Mouse (Mus musculus) monocyte, adult 2 months (primary cell): ENCODE results near the gene Msl1.

Experiments used
- DNase-seq, 2 experiments: peaks; one replicate each; pipeline ENCODE4 v3.0.0; 2022; ENCODE audit warnings: low spot score in 2 of 2, low read depth in 1 of 2

Msl1 gene

DNA sequence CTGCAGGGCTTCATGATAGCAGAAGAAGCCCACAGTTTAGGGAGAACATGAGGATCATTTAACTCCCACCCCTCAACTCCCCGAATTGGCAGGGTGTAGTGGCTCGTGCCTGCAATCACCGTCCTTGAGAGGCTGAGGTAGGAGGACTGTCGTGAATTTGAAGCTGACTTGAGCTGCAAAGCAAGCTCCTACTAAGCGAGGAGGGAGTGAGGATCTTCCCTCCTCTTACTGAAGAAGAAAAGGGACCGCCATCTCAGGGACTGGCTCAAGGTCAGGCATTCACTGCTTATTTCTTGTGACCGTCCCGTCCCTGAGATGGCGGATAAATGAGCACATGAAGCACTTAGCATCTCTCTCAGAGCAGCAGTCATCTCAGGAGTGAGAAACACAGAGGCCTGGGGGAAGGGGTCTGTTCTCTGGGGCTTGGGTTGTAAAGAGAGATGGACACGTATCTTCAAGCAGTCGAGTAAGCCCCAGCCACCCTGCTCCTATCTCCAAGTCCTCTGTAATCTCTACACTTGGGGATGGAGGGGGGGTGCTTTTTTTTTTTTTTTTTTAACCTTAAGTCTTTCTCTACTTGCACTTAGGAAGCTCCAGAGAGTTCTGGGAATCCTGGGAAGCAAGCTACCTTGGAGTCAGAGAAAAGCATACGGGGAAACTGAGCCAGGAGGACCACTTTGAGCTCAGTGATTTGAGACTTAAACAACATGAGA is 19.1 kb upstream of the Msl1 start:
- no peak for DNase-seq

- no peak for DNase-seq
These were observed 18.3 kb upstream of the Msl1 start for GRCm38 (mm10) chr11:98776843-98777590.

DNA sequence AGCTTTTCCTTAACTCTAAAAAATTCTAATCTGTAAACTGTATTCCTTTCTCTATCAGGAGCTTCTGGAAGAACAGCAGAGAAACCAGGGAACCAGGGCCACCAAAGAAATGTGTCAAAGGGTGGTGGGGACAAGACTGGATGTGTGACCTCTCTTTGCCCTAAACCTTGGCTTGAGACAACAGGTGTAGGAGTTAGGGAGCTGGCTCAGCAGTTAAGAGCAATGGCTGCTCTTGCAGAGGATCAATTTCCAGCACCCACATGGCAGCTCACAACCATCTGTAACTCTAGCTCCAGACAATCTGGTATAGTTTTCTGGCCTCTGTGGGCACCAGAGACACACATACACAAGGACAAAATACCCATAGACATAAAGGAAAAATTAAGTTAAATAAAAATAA is 17.4 kb upstream of the Msl1 start:
- no peak for DNase-seq

DNA sequence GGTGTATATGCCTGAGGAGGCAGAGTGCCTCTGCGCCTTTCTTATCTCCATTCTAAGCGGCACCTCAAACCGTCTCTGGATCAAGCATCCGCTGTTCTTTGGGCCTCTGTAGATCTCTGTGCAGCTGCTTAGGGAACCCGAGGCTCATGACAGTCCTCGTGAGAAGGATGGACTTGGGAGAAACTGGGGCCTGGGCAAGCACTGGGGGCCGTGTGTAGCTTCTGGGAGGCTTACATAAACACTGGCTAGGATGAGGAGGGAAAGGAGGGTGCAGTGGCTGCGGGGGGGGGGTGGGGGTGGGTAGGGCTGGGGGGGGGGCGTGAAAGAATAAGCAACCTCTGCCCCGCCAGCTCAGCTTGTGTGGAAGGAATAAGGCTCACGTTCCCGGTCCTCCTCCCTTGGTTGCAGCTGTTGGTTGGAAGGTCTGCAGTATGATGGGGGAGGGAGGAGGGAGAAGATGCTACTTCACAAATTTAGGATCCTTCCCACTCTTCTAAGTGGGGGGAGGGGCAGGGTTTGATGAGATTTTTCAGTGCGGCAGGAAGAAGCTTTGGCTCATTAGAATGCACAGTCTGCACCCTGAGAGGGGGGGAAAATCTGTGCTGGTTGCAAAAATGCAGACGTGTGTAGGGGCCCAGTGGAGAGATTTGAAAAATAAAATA is 13.3 kb upstream of the Msl1 start:
- DNase-seq: no peak

DNA sequence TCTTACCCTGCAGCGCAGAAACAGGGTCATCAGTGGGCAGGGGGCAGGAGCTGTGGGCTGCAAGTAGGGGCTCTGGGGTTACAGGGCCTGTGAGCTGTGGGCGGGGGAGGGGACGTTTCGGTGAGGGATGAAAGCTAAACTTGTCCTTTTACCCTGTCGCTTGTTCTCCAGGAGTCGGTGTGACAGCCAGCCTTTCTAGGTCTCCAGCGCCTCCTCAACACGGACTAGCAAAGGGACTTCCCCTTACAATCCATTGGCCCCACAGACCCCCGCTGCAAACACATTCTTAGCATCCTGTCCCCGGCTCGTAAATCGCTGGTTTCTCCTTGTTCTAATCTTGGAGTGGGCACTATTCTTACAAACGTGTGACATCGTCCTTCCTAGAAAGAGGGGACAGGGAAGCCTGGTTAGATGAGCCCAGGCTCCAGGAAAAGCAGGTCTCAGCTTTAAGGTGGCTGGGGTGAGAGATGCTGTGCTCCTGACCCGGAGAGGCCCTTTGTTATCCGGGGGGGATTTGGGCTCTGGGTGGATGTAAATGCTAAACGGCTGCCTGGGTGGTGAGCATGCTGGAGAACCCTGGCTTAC is 12.6 kb upstream of the Msl1 start:
- no peak for DNase-seq

GRCm38 (mm10) chr11:98783236-98783696 is 12.1 kb upstream of the Msl1 start:
- DNase-seq: peak; percentile 77 to 82

- no peak for DNase-seq
These were observed 11.2 kb upstream of the Msl1 start for GRCm38 (mm10) chr11:98784139-98784538.

- DNase-seq: no peak
These were observed 10.1 kb upstream of the Msl1 start for GRCm38 (mm10) chr11:98785214-98785613.

- no peak for DNase-seq
These were observed 9.5 kb upstream of the Msl1 start for GRCm38 (mm10) chr11:98785772-98786281.

GRCm38 (mm10) chr11:98786359-98787214 is 8.7 kb upstream of the Msl1 start:
- peak; percentile 84 to 90 for DNase-seq

GRCm38 (mm10) chr11:98787229-98787628 is 8.1 kb upstream of the Msl1 start:
- DNase-seq: no peak

GRCm38 (mm10) chr11:98787691-98788090 is 7.6 kb upstream of the Msl1 start:
- DNase-seq: no peak

DNA sequence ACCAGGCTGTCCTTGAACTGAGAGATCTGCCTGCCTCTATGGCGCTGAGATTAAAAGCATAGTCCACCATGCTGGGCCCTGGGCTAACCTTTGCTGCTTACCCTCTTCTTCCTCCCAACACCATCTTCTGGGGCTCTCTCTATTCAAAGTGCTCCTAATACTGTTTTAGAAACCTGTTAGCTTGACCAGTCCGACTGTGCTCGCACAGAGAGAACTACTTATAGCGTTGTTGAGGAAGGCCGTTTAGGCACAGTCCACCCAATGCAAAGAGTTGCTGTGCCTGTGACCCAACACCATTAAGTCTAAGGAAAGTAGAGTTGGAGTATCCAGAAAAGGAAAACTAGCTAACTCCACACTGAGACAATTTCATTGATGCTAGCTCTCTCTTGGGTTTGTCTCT is 7.2 kb upstream of the Msl1 start:
- DNase-seq: no peak

GRCm38 (mm10) chr11:98788550-98789218 is 6.6 kb upstream of the Msl1 start:
- DNase-seq: peak; percentile 77 to 80

GRCm38 (mm10) chr11:98789219-98789807 is 6.0 kb upstream of the Msl1 start:
- no peak for DNase-seq

DNA sequence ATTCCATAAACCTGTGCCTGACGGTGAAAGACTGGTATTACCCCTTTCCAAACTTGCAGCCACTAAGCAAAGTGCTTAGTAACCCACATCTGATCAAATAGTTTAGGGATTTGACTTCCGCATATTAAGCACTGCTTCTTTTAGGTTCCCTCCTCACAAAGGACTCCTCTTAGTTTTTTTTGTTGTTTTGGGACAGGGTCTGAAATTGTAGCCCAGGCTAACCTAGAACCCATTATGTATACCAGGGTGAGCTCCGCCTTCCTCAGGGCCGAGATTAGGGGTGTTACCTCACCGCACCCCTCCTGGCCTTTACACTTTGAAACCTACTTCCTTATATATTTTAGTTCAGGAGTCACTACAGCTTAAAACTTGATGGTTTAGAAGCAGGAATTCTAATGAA is 5.5 kb upstream of the Msl1 start:
- no peak for DNase-seq

GRCm38 (mm10) chr11:98790631-98791205 is 4.6 kb upstream of the Msl1 start:
- no peak for DNase-seq

DNA sequence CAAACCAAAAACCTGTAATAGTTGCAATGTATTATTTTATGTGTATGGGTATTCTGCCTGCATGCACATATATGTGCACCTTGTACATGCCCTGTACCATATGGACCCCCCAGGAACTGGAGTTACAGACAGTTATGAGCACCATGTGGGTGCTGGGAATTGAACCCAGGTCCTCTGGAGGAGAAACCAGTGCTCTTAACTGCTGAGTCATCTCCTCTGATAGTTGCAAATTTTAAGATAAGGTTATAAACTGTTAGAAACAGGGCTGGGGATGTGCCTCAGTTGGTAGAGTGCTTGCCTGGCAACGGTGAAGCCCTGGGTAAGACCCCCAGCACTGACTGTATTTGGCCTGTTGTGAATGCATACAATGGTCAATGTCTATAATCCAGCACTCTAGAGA is 3.9 kb upstream of the Msl1 start:
- DNase-seq: no peak

DNA sequence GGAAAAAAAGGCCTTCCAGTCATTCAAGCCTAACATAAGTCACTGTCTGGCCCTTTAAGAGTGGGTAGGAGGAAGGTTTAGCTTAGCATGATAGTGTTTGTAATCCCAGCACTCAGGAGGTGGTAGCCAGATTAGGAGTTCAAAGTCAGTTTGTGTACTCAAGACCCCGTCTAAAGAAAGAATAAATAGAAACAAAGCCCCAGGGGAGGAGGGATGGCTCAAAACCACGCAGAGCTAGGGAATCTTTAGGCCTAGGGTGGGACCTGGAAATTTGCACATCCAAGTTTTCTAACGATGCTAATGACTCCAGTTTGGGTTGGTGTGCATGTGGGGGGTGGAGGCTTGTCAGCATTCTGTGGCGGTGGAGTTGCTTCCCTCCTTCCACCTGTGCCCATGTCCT is 3.2 kb upstream of the Msl1 start:
- no peak for DNase-seq
